Mouse (Mus musculus): ENCODE results near the gene Cog4.
"Not testable (repeated sequence)": the region's sequence is repeated elsewhere in the genome, so short reads cannot be mapped to it uniquely, and the experiment has no call there.

The Cog4 gene

DNA sequence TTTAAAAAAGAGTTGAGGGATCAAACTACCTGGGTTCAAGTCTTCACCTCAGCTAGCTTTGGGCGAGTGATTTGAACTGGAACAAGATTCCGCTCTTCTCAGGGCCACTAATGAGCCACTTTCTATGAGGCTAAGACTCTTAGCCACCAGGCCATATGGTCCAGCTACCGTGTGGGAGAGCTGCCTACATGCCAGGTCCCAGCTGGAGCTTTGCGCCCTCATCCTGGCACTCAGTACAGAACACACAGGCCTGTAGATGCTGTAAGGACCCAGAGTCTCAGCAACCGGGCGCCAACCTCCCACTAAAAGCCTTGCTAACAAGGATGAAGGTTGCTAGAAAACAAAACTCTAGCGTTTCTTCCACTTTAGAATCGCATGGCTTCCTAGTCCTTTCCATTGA, 42.0 kb downstream of the Cog4 start:
- DNase-seq (ENCODE audit: low read depth in 2 of 2, low spot score in 2 of 2): no peak

DNA sequence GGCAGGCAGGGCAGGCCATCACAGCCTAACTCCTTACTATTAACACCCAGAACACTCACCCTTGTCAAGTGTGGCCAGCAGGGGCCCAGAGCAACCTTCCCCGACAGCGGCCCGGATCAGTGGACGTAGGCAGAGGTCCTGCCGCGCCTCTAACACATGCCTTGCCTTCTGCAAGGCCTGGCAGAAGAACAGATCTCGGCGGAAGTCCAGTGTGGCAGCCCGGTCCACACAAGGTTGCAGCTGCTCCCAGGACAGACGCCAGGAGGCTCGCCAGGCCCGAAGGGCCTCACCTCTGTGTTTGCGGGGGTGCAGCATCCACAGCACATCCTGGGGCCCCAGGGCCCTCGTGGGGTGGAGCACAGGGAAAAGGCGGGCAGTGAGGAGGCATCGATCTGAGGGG, 42.5 kb downstream of the Cog4 start:
- DNase-seq (ENCODE audit: low read depth in 2 of 2, low spot score in 2 of 2): no peak

DNA sequence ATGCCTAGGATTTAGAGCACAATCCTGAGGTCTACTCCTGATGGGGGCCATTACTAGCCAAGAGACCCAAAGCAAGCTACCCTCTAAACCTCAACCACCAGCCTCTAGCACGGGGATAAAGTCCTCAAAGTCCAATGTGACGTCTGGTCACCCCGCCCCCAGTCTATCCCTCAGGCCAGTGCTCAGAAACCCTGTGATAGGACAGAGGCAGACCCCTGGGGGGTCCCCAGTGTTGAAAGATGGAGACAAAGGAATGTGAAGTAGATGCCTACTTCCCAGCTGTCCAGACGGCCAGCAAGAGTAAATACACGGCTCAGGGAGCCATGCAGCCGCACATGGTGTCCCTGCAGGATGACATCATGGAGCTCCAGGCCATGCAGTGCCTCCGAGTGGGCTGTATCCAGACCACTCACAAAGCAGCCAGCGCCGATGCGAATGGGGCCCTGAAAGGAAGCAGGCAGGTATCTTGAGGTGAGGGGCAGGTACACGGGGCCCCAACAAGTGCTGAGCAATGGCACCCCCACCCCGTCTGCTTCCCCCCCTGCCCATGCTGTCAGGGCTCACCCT, 43.6 kb downstream of the Cog4 start:
- no peak for DNase-seq (ENCODE audit: low read depth in 2 of 2, low spot score in 2 of 2)

DNA sequence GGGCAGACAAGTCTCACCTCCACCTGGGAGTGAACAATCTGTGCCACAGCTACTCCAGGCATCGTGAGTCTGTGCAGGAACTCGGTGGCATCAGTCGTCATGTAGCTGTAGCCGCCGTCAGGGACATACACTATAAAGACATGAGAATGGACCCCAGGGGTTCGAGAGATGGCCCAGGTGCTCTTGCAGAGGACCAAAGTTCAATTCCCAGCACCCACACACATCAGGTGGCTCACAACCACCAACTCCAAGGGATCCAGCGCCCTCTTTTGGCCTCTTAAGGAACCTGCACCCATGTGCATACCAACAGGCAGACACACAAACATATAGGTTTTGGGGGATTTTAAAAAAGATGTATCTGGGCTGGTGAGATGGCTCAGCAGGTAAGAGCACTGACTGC, 45.6 kb downstream of the Cog4 start:
- no peak for DNase-seq (ENCODE audit: low read depth in 2 of 2, low spot score in 2 of 2)

DNA sequence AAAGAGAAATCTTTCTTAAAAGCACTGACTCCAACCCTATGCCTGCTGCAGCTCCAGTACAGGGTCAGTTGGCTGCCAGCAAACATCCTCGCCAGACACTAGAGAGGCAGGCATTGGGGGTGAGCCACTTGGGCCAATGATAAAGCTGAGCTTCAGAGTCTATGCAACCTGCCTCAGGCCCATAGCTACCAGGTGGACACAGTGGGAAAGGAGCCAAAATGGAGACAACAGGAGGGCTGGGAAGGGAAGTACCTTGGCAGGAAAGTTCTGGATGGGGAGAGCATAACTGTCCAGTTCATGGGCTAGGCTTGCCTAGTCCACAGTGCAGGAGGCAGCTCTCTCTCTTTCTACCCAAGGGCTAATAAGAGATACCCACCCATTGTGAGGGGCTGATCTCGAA, 46.5 kb downstream of the Cog4 start:
- DNase-seq (ENCODE audit: low read depth in 2 of 2, low spot score in 2 of 2): no peak

DNA sequence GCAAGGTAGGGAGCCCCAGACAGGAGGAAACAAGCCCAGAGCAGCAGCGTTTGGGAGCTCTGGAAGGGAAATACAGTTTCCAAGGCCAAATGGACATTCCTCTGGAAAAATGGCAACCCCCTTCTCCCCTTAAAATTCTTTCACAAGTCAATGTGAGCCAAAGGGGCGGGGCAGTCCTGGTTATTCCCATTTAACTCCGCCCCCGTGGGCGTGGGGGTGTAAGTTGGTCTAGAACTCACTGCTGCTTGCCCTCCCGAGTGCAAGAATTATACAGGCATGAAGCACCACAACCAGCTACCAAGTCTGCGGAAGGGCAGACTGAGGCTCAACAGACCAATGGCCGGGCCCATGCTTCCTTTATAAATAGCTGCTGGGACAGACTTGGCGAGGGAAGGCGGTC, 48.5 kb downstream of the Cog4 start:
- no peak for DNase-seq (ENCODE audit: low read depth in 2 of 2, low spot score in 2 of 2)

DNA sequence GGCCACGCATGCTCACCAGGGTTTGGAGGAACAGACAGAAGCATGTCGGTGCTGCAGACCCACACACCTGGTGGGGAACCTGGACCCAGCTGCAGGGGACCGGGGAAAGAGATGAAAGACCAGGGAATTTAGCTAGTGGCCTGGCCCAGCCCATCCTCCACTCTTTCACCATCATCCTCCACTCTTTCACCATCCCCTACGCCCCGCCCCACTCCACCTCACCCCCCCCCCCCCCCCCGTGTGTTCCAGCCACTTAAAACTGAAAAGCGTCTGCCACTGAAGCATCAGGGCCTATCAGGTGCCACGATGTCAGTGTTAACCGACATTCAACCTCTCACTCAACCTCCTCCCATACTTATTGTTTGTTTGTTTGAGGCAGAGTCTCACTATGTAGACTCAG, 48.9 kb downstream of the Cog4 start:
- no peak for DNase-seq (ENCODE audit: low read depth in 2 of 2, low spot score in 2 of 2)

DNA sequence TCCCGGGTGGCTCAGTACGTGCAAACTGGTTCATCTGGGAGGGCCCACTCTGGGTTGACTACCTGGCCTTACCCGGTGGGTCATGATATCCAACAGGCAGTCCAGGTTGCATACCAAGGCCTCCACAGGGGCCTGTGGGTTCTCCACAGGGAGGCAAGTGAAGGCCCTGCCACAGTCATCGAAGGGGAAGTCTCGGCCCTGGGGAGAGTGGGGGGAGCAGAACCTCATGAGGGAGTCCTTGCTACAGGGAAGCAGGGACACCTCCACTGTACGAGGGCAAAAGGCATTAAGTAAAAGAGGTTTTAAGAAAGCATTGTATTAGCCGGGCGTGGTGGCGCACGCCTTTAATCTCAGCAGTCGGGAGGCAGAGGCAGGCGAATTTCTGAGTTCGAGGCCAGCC, 49.4 kb downstream of the Cog4 start:
- DNase-seq (ENCODE audit: low read depth in 2 of 2, low spot score in 2 of 2): no peak

DNA sequence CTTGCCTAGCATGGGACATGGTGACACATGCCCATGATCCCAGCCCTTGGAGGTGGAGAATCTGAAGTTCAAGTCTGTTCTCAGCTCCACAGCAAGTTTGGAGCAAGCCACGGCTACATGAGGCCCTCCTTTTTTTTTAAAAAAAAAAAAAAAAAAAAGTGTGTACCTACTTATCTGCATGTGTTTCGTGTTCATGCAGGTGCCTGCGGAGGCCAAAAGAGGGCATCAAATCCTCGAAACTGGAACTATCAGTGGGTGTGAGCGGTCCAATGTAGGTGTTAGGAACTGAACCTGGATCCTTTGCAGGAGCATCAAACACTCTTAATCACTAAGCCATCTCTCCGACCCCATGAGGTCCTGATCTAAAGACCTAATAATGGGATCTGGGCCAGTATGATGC, 51.1 kb downstream of the Cog4 start:
- DNase-seq (ENCODE audit: low read depth in 2 of 2, low spot score in 2 of 2): no peak

DNA sequence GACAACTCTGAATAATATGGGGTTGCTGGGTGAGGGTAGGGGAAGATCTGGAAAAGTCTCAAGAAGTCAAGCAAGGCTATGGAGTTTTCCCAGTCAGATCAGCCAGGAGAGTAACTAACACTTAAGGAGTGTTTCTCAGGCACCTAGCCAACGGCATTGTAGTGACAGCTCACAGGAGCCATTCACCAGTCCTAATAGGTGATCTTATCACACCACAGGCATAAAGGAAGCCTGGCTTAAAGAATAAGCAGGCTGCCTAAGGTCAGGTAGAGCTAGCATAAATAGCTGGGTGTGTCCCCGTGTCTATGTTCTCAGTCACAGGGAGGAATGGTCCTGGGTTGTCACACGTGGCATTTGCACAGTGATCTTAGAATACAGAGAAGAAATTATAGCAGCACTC, 54.7 kb downstream of the Cog4 start:
- DNase-seq (ENCODE audit: low read depth in 2 of 2, low spot score in 2 of 2): no peak

DNA sequence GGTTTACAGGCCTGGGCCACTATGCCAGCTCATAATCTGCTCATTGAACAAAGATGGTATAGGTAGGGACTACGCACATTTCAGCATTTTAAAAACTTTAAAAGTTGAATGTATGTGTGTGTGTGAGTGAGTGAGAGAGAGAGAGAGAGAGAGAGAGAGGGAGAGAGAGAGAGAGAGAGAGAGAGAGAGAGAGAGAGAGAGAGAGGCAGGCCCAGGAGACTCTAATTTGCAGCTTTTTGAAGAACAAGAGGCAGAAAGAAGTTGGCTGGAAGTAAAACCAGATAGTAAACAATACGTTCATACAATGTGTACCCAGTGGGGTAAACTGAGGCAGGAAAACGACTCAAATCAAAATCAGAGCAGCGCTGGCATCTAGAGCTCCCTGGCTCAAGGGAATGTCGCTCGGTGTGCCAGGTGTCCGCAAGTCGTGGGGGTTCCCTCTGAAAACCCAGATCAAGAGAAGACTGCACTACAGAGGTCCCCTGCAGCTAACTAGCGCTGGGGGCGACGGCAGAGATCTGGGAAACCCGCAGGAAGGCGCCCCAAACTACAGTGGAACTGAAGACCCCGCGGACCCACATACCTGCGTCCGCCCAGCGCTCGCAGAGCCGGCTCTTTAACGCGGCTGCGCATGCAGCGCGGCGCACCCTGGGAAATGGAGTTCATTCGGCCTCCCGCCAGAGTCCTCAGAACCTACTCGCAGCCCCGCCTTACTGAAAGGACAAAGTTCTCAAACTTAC, 55.6 kb downstream of the Cog4 start, which contains the start of gene Fuk:
Gene Fuk (minus strand): TSS at position 650 of the 740 bp plus-strand sequence.
- DNase-seq (ENCODE audit: low read depth in 2 of 2, low spot score in 2 of 2): peak; percentile 57 to 70

DNA sequence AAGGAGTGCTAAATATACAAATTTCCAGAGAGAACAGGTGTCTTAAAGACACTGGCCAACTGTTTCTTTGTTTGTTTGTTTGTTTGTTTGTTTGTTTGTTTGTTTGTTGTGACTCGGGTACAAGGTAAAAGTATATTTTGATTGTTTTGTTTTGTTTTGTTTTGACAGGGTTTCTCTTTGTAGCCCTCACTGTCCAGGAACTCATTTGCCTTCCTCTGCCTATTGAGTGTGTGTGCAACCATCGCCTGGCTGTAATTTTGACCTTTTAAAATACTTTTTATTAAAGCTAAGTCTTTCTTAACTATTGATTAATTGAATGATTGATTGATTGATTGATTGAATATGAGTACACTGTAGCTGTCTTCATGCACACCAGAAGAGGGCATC, 56.2 kb downstream of the Cog4 start:
- DNase-seq (ENCODE audit: low read depth in 2 of 2, low spot score in 2 of 2): no peak

DNA sequence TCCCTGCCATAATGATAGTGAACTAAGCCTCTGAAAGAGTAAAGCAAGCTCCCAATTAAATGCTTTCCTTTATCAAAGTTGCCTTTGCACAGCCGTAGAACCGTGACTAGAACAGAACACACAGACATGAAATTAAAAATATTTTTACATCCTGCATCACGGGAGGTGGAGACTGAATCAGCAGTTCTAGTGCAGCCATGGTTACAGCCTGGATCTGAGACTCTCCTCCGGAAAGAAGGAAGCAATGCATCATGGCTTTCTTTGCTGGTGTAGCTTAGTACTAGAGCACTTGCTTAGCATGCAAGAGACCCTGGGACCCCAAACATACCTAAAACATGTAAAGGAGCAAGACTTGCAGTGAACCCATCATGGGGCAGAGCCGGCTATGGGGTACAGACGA, 59.0 kb downstream of the Cog4 start:
- DNase-seq (ENCODE audit: low read depth in 2 of 2, low spot score in 2 of 2): no peak

DNA sequence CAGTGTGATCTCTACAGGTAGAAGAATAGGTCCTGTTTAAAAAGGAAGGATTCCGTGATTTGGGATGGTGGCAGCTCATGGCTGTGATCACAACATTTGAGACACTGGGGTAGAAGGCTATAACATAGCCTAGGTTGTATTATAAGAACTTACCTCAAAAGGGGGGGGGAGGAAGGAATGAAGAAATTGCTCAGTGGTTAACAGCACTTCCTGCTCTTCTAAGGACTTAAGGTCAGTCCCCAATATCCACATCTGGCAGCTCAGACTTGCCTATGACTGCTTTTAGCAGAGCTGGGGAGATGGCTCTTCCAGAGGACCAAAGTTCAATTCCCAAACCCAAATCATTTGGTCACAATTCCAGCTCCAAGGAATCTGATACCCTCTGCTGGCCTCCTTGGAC, 60.3 kb downstream of the Cog4 start:
- DNase-seq (ENCODE audit: low read depth in 2 of 2, low spot score in 2 of 2): no peak

DNA sequence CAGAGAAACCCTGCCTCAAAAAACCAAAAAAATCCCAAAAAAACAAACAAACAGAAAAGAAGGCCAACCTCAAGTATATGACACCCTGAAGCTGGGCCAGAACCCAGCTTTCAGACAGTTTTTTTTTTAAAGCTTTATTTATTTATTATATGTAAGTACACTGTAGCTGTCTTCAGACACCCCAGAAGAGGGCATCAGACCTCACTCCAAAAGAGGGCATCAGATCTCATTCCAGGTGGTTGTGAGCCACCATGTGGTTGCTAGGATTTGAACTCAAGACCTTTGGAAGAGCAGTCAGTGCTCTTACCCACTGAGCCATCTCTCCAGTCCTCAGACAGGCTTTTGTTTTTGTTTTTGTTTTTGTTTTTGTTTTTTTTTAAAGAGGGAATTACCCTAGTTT, 63.5 kb downstream of the Cog4 start:
- DNase-seq (ENCODE audit: low read depth in 2 of 2, low spot score in 2 of 2): not testable (repeated sequence)

DNA sequence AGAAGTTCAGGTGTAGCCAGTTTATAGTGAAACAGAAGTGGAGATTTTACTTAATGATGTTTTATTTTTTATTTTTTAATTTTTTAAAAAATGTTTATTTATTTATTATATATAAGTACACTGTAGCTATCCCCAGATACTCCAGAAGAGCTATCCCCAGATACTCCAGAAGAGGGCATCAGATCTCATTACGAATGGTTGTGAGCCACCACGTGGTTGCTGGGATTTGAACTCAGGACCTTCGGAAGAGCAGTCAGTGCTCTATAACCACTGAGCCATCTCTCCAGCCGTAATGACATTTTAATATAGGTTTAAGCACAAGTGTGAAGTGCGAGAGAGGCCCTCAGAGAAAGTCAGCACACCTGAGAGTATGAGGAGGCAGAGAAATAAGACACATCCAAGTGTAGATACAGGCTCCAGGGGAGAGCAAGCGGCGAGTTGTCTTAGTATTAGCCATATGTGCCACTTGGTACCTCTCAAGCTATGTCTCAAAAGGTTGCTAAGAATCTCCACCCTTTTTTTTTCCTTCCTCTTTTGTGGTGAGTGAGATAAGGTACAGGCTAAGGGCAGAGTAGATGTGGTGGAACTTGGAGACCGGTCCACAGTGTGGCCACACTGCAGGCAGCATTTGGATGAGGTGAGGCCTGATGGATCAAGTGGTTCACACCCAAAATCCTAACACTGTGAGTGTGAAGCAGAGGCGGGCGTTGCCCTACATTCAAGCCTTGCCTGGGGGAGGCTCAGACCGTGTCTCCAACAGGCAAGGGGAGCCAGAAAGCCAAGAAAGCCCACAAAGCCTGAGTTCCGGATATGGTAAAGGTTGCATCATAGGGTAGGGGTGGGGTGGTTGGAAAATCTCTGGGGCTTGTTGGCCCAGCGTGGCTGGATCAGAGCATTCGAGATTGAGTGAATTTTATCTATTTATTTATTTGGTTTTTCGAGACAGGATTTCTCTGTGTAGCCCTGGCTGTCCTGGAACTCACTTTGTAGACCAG, 65.5 kb downstream of the Cog4 start:
- DNase-seq (ENCODE audit: low read depth in 2 of 2, low spot score in 2 of 2): no peak

DNA sequence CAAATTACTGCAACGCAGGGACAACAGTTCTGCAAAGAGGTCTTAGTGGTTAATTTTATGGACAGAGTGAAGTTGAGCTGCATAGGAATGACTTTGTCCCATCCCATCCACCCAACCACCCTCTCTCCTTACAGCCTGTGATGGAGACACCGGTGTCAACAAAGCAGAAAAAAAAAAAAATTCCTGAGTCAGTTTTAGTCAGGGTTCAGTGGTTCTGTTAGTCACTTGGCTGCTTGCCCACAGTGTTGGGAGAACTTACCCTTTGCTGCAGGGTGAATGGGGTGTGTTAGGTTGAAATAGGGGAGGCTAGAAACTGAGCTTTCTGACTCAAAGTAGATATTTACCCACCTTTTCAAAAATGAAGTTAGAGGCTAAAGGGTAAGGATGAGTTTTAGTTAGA, 71.0 kb downstream of the Cog4 start:
- no peak for DNase-seq (ENCODE audit: low read depth in 2 of 2, low spot score in 2 of 2)

DNA sequence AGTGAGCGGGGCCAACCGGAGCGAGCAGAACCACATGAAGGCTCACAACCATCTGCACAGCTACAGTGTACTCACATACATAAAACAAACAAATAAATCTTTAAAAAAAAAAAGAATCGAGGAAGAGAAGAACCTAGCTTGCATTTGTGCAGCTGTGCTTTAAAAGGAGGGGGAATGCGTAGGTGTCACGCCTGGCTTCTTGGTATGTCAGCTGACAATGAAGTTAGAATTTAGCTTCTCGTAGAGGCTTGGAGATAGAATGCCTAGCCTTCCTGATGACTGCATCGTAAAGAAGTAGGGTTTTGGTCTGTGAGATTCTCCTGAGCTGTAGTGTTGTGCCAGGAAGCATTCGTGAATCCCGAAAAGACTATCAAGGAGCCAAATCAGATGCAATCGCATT, 71.6 kb downstream of the Cog4 start:
- no peak for DNase-seq (ENCODE audit: low read depth in 2 of 2, low spot score in 2 of 2)

DNA sequence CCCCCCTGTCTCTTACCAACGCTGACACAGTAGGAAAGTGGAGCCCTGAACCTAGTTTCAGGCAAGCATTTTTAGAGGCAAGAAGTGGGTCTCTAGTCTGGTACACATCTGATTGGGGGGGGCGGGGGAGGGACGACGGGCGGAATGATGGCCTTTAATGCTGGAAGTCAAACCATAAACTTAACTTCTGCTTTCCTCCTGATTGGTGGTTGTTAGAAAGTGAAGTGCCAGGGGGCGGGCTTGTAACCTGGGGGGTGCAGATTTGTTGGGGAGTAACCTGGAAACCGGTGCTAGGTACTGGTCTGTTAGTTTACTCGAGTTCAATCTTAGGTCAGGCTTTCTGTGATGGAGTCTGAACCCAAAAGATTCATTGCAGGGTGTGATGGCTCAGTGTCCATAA, 72.1 kb downstream of the Cog4 start:
- no peak for DNase-seq (ENCODE audit: low read depth in 2 of 2, low spot score in 2 of 2)

DNA sequence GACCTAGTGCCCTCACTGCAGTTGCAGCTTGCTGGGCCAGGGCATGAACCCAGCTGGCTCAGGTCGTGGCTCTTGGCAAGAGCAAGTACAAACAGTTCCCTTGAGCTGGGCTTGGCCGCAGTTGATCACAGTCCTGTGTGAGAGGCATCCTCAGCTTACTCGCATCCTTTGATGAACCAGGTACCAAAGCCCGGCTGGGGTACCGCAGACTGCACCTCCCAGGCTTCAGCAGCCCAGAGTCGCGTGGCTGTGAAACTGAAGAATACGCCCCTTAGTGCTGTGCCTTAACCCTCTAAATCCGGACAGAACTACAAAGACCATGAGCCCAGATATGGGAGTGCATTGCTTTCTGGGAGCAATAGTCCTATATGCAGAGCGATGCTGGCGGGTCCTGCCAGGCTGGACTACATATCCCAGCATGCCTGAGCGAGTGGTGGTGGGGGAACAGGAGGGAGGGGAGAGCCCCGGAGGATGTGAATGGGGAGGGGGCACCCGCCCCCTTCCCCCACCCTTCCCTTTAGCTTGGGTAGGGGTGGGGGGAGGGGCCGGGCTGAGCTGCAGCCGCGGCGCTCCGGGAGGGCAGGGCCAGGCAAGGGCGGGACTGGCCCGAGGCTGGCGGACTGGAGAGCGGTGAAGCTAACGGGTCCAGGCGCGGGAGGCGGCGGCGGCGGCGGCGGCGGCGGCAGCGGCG, 73.1 kb downstream of the Cog4 start, which contains the start of gene St3gal2:
Gene St3gal2 (plus strand): TSS at position 582 of the 691 bp plus-strand sequence.
- DNase-seq (ENCODE audit: low read depth in 2 of 2, low spot score in 2 of 2): peak; percentile 48 to 58

DNA sequence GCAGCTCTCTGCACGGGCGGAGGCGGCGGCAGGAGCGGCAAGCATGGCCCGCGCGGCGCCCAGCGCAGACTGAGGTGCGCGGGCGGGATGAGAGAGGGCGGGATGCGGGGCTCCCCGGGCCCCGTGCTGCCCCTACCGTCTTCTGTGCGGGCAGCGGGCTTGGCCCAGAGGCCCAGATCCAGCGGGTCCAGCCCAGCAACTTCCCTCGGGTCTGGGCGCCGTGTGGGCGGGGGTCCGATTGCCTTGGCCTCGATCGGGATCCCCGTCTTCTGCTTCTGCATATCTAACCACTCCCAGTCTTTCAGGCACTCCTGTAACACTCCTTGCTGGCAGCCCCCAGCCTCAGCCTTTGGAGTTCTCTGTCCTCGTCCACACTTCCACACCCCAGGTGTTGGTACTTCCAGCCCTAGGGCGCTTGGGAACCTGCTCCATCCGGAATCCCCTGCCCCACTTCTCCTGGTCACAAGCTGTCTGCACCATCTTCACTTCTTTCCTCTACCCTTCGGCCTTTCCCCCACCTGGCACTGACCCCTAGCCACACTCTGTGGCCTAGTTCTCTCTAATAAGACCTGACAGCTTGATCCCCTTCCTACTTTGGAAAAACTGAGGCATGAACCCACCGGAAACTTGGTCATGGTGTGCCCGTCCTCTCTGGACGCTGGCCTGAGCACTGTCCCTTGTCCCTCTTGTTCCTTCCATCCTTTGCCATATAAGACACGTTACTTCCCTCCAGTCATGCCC, 73.8 kb downstream of the Cog4 start:
- peak; percentile 3 to 12 for DNase-seq (ENCODE audit: low read depth in 2 of 2, low spot score in 2 of 2)
